Mouse (Mus musculus): ENCODE measurements around the gene Ugt1a7c. TPM values are rescaled to one million over a fixed set of nuclear protein-coding genes. Genes with fewer than 3 reads are reported as not detected.

Ugt1a7c gene
- polyA plus RNA-seq, 1 experiment: not detected

DNA sequence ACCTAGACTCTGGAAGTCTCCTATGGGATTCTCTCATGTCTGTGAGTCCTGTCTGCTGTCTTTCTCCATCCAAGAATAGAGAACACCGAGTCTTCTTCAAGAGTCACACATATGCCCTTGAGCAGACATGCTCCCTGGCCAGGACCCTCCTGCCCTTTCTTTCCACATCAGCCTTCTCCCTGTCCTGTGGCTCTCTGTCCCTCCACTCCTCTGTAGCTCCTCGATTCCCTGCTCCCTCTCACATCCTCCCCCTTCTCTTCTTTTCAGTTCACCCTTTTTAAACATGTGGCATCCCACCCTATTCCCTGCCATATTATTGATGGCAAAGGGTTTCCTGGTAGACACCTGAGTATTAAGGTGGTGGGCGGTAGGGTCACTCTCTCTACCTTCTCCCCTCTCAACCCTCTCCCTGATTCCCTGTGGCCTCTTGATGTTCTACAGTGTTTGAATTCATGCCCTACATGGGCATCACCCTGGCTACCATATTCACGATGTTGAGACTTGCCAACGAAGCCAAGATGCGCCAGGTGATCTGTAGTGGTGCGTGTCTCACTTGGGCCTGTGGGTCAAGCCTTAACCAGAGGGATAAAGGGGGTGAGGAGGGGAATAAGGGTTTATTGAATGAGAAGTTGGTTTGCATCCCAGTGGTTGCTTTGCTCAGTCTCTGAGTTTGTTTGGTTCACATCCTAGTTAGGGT lies 137.1 kb downstream of the Ugt1a7c start:
- H3K27me3 ChIP-seq (ENCODE audit: control insufficient read depth, insufficient read depth, insufficient read length): peaks cover 43% of the 10 kb centered on the region
- TF ChIP-seq USF1 (IDR thresholded peaks at IDR 0.05; ENCODE audit: low read depth): no peak
- TF ChIP-seq MYOG (IDR thresholded peaks at IDR 0.05; ENCODE audit: control insufficient read depth, extremely low read depth, insufficient read length): no peak
- no peak for TF ChIP-seq FOSL1 (IDR thresholded peaks at IDR 0.05; ENCODE audit: insufficient read depth, low read length, poor library complexity, severe bottlenecking)
- no peak for TF ChIP-seq CTCF (IDR thresholded peaks at IDR 0.05; ENCODE audit: control insufficient read depth, insufficient read depth, insufficient read length)
- TF ChIP-seq MYOD1 (IDR thresholded peaks at IDR 0.05; ENCODE audit: control insufficient read depth, insufficient read length, low read depth): no peak
- TF ChIP-seq MAX (IDR thresholded peaks at IDR 0.05): no peak
- TF ChIP-seq CEBPB (IDR thresholded peaks at IDR 0.05; ENCODE audit: low read depth): no peak
- no peaks in the 10 kb centered on the region for H3K36me3 ChIP-seq (ENCODE audit: control insufficient read depth, insufficient read depth)
- H3ac ChIP-seq (ENCODE audit: control insufficient read depth, insufficient read length, low read depth): no peak overlapping the region
- H3K4me3 ChIP-seq (ENCODE audit: insufficient read depth, poor library complexity, severe bottlenecking): no peak overlapping the region
- no peaks in the 10 kb centered on the region for H3K79me2 ChIP-seq (ENCODE audit: control insufficient read depth, insufficient read depth)
- no peaks in the 10 kb centered on the region for H3K79me3 ChIP-seq (ENCODE audit: low read depth)

DNA sequence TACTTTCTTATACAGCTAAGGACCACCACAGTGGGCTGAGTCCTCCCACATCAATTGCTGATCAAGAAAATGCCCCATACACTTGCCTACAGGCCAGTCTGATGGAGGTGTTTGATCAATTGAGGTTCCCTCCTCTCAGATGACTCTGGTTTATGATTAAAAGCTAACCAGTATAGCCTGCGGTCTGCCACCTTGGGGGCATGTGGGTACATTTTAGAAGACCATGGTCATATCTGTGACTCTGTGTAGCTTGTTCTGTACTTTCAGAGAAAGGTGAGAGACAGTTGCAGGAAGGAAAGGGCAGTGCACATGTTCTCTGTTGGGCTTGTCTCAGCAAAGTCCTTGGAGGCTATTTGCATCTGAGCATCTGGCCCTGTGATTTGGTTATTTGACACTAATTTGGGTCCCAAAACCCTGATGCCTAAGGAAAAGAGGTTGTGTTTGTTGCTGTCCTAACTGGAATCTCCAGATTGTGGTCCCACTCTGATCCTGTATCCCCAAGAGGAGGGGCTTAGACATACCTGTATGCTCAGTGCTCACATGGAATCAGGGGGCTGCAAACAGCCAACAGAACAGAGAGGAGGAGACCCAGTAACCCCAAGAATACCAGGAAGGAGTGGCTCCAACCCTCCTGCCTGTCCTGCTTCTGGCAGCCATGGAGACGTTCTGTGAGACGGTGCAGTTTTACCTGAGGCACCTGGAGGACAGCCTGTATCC lies 138.0 kb downstream of the Ugt1a7c start:
- Histone ChIP-seq H3K36me3 (ENCODE audit: control insufficient read depth, insufficient read depth) (no peaks in the 10 kb centered on the region), H3K27me3 (ENCODE audit: control insufficient read depth, insufficient read depth, insufficient read length) (peaks cover 46% of the 10 kb centered on the region), H3K79me3 (ENCODE audit: low read depth) (no peaks in the 10 kb centered on the region), H3K4me3 (ENCODE audit: insufficient read depth, poor library complexity, severe bottlenecking) (no peak overlapping the region), H3ac (ENCODE audit: control insufficient read depth, insufficient read length, low read depth) (no peak overlapping the region), H3K79me2 (ENCODE audit: control insufficient read depth, insufficient read depth) (no peaks in the 10 kb centered on the region)
- no peak for TF ChIP-seq FOSL1 (IDR thresholded peaks at IDR 0.05; ENCODE audit: insufficient read depth, low read length, poor library complexity, severe bottlenecking)
- TF ChIP-seq CEBPB (IDR thresholded peaks at IDR 0.05; ENCODE audit: low read depth): no peak
- TF ChIP-seq MYOG (IDR thresholded peaks at IDR 0.05; ENCODE audit: control insufficient read depth, extremely low read depth, insufficient read length): no peak
- no peak for TF ChIP-seq USF1 (IDR thresholded peaks at IDR 0.05; ENCODE audit: low read depth)
- TF ChIP-seq MYOD1 (IDR thresholded peaks at IDR 0.05; ENCODE audit: control insufficient read depth, insufficient read length, low read depth): no peak
- no peak for TF ChIP-seq MAX (IDR thresholded peaks at IDR 0.05)
- no peak for TF ChIP-seq CTCF (IDR thresholded peaks at IDR 0.05; ENCODE audit: control insufficient read depth, insufficient read depth, insufficient read length)

DNA sequence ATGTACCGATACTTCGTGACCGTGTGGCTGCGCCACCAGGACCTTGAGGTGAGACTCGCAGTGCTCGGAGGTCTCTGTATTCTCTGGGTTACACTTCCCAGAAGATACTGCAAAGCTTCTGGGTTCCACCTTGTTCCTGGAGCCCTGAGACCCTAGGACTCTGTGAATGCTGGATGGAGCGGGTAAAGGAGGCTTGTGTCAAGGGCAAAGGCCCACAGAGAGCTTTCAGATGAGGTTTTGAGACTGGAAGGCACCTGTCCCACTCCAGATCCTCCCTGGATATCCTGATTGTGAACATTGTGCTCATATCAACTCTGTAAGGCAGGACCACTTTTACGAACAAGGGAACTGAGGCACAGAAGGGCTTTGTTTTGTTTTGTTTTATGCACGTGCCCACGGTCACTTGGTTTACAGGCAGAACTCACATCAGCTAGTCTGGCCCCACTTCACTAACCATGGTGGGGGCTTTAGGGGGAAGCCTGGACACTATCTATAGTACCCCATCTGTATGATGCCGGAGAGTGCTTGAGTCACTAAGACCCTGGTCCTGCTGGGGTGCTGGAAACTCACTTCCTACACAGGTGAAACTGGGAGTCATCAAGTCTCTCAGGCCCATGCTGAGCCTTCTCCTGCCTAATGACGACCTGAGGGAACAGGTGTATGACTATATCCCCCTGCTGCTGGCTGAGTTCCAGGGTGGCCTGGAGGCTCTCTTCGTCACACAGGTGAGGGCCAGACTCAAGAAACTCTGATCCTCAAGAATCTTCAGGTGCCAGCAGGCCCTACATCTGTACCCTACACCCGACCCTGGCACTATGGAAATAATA lies 138.8 kb downstream of the Ugt1a7c start:
- H3K27me3 ChIP-seq (ENCODE audit: control insufficient read depth, insufficient read depth, insufficient read length): peaks cover 48% of the 10 kb centered on the region

DNA sequence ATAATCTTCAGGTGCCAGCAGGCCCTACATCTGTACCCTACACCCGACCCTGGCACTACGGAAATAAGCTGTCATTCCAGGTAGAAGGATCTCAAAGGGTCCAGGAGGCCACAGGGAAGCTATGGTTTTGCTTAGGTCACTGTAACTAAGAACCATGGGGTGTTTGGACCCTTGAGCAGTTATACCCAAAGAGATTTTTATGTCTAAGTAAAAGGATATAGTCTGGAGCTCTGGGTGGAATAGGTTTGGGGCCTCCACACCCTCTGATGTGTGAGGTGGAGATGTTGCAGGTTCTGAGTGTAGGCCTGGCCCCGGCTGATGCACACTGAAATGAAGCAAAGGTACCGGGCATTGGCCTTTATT lies 139.4 kb downstream of the Ugt1a7c start:
- peaks cover 54% of the 10 kb centered on the region for H3K27me3 ChIP-seq (ENCODE audit: control insufficient read depth, insufficient read depth, insufficient read length)
- H3K79me2 ChIP-seq (ENCODE audit: control insufficient read depth, insufficient read depth): no peaks in the 10 kb centered on the region
- no peak overlapping the region for H3K4me3 ChIP-seq (ENCODE audit: insufficient read depth, poor library complexity, severe bottlenecking)
- H3K36me3 ChIP-seq (ENCODE audit: control insufficient read depth, insufficient read depth): no peaks in the 10 kb centered on the region
- H3K79me3 ChIP-seq (ENCODE audit: low read depth): no peaks in the 10 kb centered on the region
- TF ChIP-seq USF1 (IDR thresholded peaks at IDR 0.05; ENCODE audit: low read depth) (no peak), CEBPB (IDR thresholded peaks at IDR 0.05; ENCODE audit: low read depth) (no peak), CTCF (IDR thresholded peaks at IDR 0.05; ENCODE audit: control insufficient read depth, insufficient read depth, insufficient read length) (no peak), MYOG (IDR thresholded peaks at IDR 0.05; ENCODE audit: control insufficient read depth, extremely low read depth, insufficient read length) (no peak), MYOD1 (IDR thresholded peaks at IDR 0.05; ENCODE audit: control insufficient read depth, insufficient read length, low read depth) (no peak), MAX (IDR thresholded peaks at IDR 0.05) (no peak), FOSL1 (IDR thresholded peaks at IDR 0.05; ENCODE audit: insufficient read depth, low read length, poor library complexity, severe bottlenecking) (no peak)
- no peak overlapping the region for H3ac ChIP-seq (ENCODE audit: control insufficient read depth, insufficient read length, low read depth)

More for the DNA sequence above, 138.8 kb downstream of the Ugt1a7c start:
- Histone ChIP-seq H3ac (ENCODE audit: control insufficient read depth, insufficient read length, low read depth) (no peak overlapping the region), H3K36me3 (ENCODE audit: control insufficient read depth, insufficient read depth) (no peaks in the 10 kb centered on the region), H3K79me2 (ENCODE audit: control insufficient read depth, insufficient read depth) (no peaks in the 10 kb centered on the region), H3K4me3 (ENCODE audit: insufficient read depth, poor library complexity, severe bottlenecking) (no peak overlapping the region), H3K79me3 (ENCODE audit: low read depth) (no peaks in the 10 kb centered on the region)
- no peak for TF ChIP-seq CEBPB (IDR thresholded peaks at IDR 0.05; ENCODE audit: low read depth)

DNA sequence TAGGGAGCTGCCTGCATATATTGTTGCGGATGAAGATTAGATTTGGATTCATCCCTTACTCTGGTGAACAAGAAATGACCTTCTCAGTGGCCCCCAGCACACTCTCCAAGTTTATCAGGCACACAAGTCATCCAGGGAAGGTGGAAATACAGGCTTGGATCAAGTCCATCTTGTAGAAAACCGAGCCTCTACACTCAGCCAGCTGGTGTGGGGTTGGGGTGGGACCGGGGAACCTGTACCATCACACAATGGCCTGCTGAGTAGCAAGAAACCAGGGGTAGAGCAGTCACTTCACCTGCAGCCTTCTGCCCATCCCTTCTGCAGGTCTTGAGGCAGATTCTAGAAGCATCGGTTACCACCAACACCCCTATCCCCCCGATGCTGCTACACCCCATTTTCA lies 139.8 kb downstream of the Ugt1a7c start:
- no peaks in the 10 kb centered on the region for H3K79me2 ChIP-seq (ENCODE audit: control insufficient read depth, insufficient read depth)
- peaks cover 54% of the 10 kb centered on the region for H3K27me3 ChIP-seq (ENCODE audit: control insufficient read depth, insufficient read depth, insufficient read length)
- TF ChIP-seq MYOG (IDR thresholded peaks at IDR 0.05; ENCODE audit: control insufficient read depth, extremely low read depth, insufficient read length) (no peak), USF1 (IDR thresholded peaks at IDR 0.05; ENCODE audit: low read depth) (no peak), MYOD1 (IDR thresholded peaks at IDR 0.05; ENCODE audit: control insufficient read depth, insufficient read length, low read depth) (no peak), FOSL1 (IDR thresholded peaks at IDR 0.05; ENCODE audit: insufficient read depth, low read length, poor library complexity, severe bottlenecking) (no peak), MAX (IDR thresholded peaks at IDR 0.05) (no peak), CEBPB (IDR thresholded peaks at IDR 0.05; ENCODE audit: low read depth) (no peak), CTCF (IDR thresholded peaks at IDR 0.05; ENCODE audit: control insufficient read depth, insufficient read depth, insufficient read length) (no peak)

More for the DNA sequence above, 139.8 kb downstream of the Ugt1a7c start:
- no peaks in the 10 kb centered on the region for H3K36me3 ChIP-seq (ENCODE audit: control insufficient read depth, insufficient read depth)
- no peaks in the 10 kb centered on the region for H3K79me3 ChIP-seq (ENCODE audit: low read depth)
- H3ac ChIP-seq (ENCODE audit: control insufficient read depth, insufficient read length, low read depth): no peak overlapping the region
- H3K4me3 ChIP-seq (ENCODE audit: insufficient read depth, poor library complexity, severe bottlenecking): no peak overlapping the region

All from C2C12 (cell line).